Mouse (Mus musculus) embryonic facial prominence, embryonic 13.5 days (tissue): ENCODE data around the gene Nos2. TPM values are rescaled to one million over a fixed set of nuclear protein-coding genes. Genes with fewer than 3 reads are reported as not detected.

ENCODE experiments used
- ATAC-seq: fragments of 200-750 bp; cut with Nextera tagmentation; 2 replicates; pipeline ENCODE4 v1.8.0; 2017; ENCODE audit warnings: low read depth; ENCODE audit not compliant: insufficient number of reproducible peaks, insufficient read depth, low FRiP score, low TSS enrichment
- H3K27ac ChIP-seq: fragments of 300-500 bp; sonication (generic); 2 replicates; pipeline ENCODE4 v1.5.1; 2015; ENCODE audit warnings: moderate library complexity, mild to moderate bottlenecking, inconsistent platforms
- H3K27me3 ChIP-seq: fragments of 300-500 bp; sonication (generic); 2 replicates; pipeline ENCODE4 v1.6.1; 2015; ENCODE audit warnings: mild to moderate bottlenecking, inconsistent platforms
- H3K36me3 ChIP-seq: fragments of 300-500 bp; sonication (generic); 2 replicates; pipeline ENCODE4 v1.6.1; 2015; ENCODE audit warnings: mild to moderate bottlenecking, inconsistent platforms
- H3K4me1 ChIP-seq: fragments of 300-500 bp; sonication (generic); 2 replicates; pipeline ENCODE4 v1.6.1; 2015; ENCODE audit warnings: inconsistent platforms
- H3K4me2 ChIP-seq: fragments of 300-500 bp; sonication (generic); 2 replicates; pipeline ENCODE4 v1.6.1; 2015; ENCODE audit warnings: moderate library complexity, mild to moderate bottlenecking, inconsistent platforms
- H3K4me3 ChIP-seq: fragments of 300-500 bp; sonication (generic); 2 replicates; pipeline ENCODE4 v1.5.1; 2015; ENCODE audit warnings: mild to moderate bottlenecking, inconsistent platforms
- H3K9ac ChIP-seq: fragments of 300-500 bp; sonication (generic); 2 replicates; pipeline ENCODE4 v1.6.1; 2015; ENCODE audit warnings: mild to moderate bottlenecking, inconsistent platforms
- H3K9me3 ChIP-seq: fragments of 300-500 bp; sonication (generic); 2 replicates; pipeline ENCODE4 v1.6.1; 2016; ENCODE audit warnings: inconsistent platforms
- WGBS: fragments of 180-500 bp; shearing (Covaris S2); methylation state at CpG from one replicate; pipeline ENCODE4 v1.1.7; 2015; ENCODE audit warnings: mixed read lengths; 5-methylcytosine and 5-hydroxymethylcytosine counted together
- polyA plus RNA-seq: library from polyadenylated mRNA; unstranded; fragments of >200 nt; fragmentation: Nextera tagmentation; extraction: Ambion mirVana; gene quantifications from 2 replicates; pipeline ENCODE4 v1.2.1, GENCODE M21; 2015

Nos2 gene
- polyA plus RNA-seq, 1 experiment from 2014 or later: 1.1 TPM

DNA sequence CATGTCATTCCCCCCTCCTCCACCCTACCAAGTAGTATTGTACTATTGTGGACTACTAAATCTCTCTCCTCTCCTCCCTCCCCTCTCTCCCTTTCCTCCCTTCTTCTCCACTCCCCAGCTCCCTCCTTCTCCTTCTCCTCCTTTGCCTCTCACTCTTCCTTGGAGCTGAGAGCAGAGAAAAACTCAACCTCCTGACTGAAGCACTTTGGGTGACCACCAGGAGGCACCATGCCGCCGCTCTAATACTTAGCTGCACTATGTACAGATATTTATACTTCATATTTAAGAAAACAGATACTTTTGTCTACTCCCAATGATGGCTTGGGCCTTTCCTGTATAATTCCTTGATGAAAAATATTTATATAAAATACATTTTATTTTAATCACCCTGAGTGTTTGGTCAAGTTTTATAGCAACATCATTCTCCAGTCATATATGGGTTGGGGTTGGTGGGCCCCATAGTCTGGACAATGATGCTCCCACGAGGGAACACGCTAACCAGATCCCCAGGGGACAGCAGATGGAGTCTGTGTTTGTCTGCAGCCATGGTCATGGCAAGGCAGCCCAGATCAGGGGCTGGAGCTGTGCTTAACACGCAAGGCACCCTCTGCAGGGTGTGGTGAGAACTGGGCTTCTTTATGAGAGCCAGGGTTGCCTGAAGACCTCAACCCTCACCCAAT is 39.4 kb downstream of the Nos2 start:
- no peak overlapping the region for H3K4me2 ChIP-seq
- H3K36me3 ChIP-seq: no peaks in the 10 kb centered on the region
- H3K27me3 ChIP-seq: peaks cover 9% of the 10 kb centered on the region; the same call in 1 of the 2 replicates
- no peaks in the 10 kb centered on the region for H3K9me3 ChIP-seq
- peak overlapping the region; percentile 12; the same call in 1 of the 2 replicates for H3K9ac ChIP-seq
- no peaks in the 10 kb centered on the region for H3K4me1 ChIP-seq
- no peak for ATAC-seq
- WGBS: 61% methylated on average over 5 of the region's 5 CpGs
- H3K4me3 ChIP-seq: no peak overlapping the region
- no peak overlapping the region for H3K27ac ChIP-seq

DNA sequence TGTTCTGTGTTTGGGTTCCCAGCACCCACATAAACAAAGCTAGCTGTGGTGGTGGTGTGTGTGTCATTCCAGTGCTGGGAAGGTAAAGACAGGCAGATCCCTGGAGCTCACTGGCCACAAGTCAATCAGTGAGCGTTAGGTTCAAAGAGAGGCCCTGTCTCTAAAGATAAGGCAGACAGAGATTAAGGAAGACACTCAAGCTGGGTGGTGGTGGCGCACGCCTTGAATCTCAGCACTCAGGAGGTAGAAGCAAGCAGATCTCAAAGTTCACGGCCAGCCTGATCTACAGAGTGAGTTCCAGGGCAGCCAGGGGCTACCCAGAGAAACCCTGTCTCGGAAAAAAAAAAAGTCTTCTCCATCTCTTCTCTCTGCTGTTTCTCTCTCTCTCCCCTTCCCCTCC is 40.6 kb downstream of the Nos2 start:
- Histone ChIP-seq H3K4me1 (no peaks in the 10 kb centered on the region), H3K36me3 (no peaks in the 10 kb centered on the region), H3K27ac (no peak overlapping the region), H3K4me2 (no peak overlapping the region), H3K9me3 (no peaks in the 10 kb centered on the region), H3K4me3 (no peak overlapping the region), H3K9ac (no peak overlapping the region), H3K27me3 (peaks cover 9% of the 10 kb centered on the region; the same call in 1 of the 2 replicates)
- 80% methylated on average over 5 of the region's 5 CpGs for WGBS
- ATAC-seq: no peak

DNA sequence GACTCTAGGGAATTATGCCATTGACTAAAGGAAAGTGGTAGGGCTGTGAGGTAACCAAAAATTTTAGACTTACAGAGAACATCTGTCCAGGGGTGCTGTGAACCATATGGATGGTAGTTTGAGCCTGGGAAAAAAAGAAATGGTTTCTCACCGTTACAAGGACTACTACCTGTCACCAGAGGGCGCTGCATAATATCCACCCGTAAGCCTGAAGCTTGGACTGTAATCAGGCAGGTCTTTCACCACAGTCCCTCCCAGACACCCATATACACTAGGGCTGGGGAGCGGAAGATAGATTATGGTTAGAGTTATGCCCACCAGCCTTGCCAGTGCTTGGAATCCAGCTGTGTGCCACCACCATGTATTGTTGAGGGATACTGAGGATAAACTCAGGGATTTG is 46.8 kb downstream of the Nos2 start:
- Histone ChIP-seq H3K9me3 (no peaks in the 10 kb centered on the region), H3K4me2 (no peak overlapping the region), H3K36me3 (no peaks in the 10 kb centered on the region), H3K27me3 (no peaks in the 10 kb centered on the region), H3K4me1 (peaks cover 5% of the 10 kb centered on the region), H3K9ac (no peak overlapping the region), H3K4me3 (no peak overlapping the region), H3K27ac (no peak overlapping the region)
- WGBS: 26% methylated on average over 4 of the region's 4 CpGs
- no peak for ATAC-seq

DNA sequence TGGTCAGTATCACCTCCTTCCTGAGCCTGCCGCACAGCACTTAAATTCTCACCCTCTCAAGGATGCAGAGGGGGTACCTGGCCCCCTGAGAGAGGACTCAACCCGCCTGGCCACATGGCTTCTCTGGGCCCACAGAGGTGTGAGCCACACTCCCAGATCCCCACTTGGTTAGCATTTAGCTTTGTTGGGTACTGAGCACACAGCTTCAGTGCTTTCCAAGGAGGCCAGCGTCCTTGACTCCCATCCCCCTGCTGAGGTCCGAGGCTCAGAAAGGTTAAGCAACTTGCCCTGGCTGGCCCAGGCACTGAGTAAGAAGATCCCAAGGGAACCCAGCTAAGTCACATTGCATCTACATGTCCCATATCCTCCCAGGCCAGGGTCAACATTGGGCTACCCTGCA is 47.5 kb downstream of the Nos2 start:
- Histone ChIP-seq H3K4me1 (peaks cover 13% of the 10 kb centered on the region), H3K27me3 (no peaks in the 10 kb centered on the region), H3K27ac (no peak overlapping the region), H3K4me2 (no peak overlapping the region), H3K4me3 (no peak overlapping the region), H3K36me3 (no peaks in the 10 kb centered on the region), H3K9ac (no peak overlapping the region), H3K9me3 (no peaks in the 10 kb centered on the region)
- ATAC-seq: no peak
- 77% methylated on average over 4 of the region's 4 CpGs for WGBS

DNA sequence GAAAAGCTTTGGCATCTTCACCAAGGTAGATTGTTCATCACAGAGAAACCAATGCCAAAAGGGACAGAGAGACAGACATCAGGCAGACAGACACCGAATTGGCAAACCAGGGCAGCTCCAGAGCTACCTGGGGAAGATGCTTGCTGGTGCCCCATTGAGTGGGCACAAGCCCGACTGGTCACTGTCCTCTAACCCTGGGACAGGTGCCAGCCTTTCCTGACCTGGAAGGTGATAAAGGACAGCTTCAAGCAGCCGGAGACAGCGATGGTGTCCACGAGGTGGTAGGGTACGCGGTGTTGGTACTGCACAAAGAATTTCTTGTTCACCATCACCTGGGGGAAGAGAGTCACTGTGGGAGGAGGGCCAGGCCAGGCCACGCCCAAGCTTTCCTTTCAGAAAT is 50.5 kb downstream of the Nos2 start:
- H3K9ac ChIP-seq: no peak overlapping the region
- ATAC-seq: no peak
- no peak overlapping the region for H3K4me3 ChIP-seq
- H3K27me3 ChIP-seq: no peaks in the 10 kb centered on the region
- 82% methylated on average over 8 of the region's 8 CpGs for WGBS
- H3K4me2 ChIP-seq: no peak overlapping the region
- no peaks in the 10 kb centered on the region for H3K9me3 ChIP-seq
- H3K4me1 ChIP-seq: peaks cover 20% of the 10 kb centered on the region
- no peak overlapping the region for H3K27ac ChIP-seq
- H3K36me3 ChIP-seq: no peaks in the 10 kb centered on the region

DNA sequence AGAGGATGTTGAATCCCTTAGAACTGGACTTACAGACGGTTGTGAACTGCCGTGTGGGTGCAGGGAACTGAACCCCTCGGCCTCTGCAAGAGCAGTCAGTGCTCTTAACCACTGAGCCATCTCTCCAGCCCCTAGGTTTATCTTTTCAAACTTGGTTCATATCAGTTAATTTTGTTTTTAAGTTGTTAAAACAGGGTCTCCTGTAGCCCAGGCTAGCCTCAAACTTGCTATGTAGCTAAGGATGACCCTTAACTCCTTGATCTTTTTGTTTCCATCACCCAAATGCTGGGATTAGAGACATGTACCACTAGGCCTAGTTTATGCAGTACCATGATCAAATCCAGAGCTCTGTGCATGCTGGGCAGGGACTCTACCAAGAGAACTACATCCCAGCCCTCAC is 51.2 kb downstream of the Nos2 start:
- Histone ChIP-seq H3K4me1 (peaks cover 20% of the 10 kb centered on the region), H3K9ac (no peak overlapping the region), H3K4me2 (no peak overlapping the region), H3K4me3 (no peak overlapping the region), H3K27me3 (no peaks in the 10 kb centered on the region), H3K9me3 (no peaks in the 10 kb centered on the region), H3K27ac (no peak overlapping the region), H3K36me3 (no peaks in the 10 kb centered on the region)
- WGBS: 88% methylated on average over 3 of the region's 3 CpGs
- ATAC-seq: no peak

DNA sequence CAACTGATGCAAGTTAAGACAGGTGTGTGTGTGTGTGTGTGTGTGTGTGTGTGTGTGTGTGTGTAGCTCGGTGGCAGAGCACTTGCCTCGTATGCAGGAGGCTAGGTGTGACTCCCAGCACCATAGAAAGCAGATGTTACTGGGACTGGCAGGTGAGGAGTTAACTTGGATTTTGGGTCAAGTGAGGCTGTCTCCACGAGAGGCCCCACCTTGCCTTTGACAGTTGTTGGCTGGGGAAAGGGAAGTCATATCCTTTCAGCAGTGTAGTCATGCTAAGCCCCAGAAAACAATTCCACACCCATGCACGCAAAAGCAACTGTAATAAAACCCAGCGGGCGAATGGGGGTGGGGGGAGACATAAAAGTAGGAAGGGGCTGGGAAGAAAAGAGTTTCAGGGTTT is 51.7 kb downstream of the Nos2 start:
- WGBS: 13% methylated on average over 6 of the region's 6 CpGs
- Histone ChIP-seq H3K27me3 (no peaks in the 10 kb centered on the region), H3K27ac (0 out of 2 replicates have a peak overlapping the region, but pooled peaks have one; percentile 22), H3K36me3 (no peaks in the 10 kb centered on the region), H3K9me3 (no peaks in the 10 kb centered on the region), H3K9ac (no peak overlapping the region), H3K4me2 (no peak overlapping the region), H3K4me1 (peaks cover 20% of the 10 kb centered on the region), H3K4me3 (no peak overlapping the region)
- no peak for ATAC-seq

DNA sequence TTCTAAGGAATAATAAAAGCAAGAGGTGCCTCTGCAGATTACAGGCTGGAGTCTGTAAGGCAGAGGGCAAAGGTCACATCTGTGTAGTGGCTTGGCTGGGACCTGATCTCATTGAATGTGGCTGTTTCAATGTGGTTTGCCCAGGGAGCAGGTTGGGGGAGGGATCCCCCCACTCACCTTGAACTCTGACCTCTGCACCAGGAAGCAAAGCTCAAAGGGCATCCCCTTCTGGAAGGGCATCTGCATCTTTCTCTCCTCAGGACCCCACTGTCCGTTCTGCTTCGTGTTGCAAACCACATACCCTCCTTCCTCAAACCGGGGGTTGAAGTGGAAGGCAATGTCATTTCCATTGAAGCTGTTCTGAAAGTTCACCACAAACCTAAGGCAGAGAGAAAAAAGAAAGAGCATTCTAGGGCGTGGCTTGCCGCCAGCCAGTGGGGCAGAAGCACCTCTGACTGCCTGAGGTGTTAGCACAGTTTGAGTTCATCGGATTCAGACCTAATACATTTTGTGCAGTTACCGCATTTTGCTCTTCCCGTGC is 52.3 kb downstream of the Nos2 start:
- H3K9me3 ChIP-seq: no peaks in the 10 kb centered on the region
- H3K36me3 ChIP-seq: no peaks in the 10 kb centered on the region
- peak overlapping the region; percentile 30 for H3K4me2 ChIP-seq
- 33% methylated on average over 8 of the region's 8 CpGs for WGBS
- H3K4me3 ChIP-seq: no peak overlapping the region
- H3K9ac ChIP-seq: no peak overlapping the region
- H3K27ac ChIP-seq: 0 out of 2 replicates have a peak overlapping the region, but pooled peaks have one; percentile 22
- ATAC-seq: no peak
- H3K4me1 ChIP-seq: peaks cover 20% of the 10 kb centered on the region
- H3K27me3 ChIP-seq: no peaks in the 10 kb centered on the region

DNA sequence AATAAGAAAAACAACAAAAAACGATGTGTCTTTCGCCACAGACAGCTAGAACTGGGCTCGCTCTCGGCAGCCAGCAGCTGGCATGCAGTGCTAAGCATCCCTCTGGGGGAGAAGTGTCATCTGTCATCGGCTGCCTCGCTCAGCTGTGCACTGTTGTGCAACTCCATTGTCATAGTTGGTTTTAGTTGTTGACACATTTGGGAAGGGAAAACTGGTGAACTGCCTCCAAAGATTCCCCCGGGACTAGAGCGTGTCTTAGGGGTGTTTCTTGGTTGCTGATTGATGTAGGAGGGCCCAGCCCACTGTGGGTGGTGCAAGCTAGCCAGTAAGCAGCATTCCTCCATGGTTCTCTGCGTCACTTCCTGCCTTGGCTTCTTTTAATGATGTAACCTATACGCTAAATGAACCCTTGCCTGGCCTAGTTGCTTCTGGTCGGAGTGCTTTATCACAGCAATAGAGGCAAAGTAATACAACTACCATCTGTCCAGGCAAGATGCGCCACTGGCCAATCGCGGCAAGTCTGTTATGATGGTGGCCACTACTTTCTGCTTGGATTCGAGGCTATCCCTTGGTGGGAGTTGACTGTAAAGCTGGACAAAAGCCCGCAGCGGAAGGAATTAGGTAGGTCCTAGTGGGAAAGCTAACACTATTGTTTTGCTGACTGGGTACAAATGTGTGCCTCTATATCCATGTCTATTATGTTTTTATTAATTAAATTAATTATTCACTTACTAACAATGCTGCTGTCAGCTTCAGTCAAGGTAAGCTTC is 53.0 kb downstream of the Nos2 start:
- peak overlapping the region; percentile 30 for H3K4me2 ChIP-seq
- H3K36me3 ChIP-seq: no peaks in the 10 kb centered on the region
- no peaks in the 10 kb centered on the region for H3K9me3 ChIP-seq
- H3K27ac ChIP-seq: no peak overlapping the region
- H3K9ac ChIP-seq: no peak overlapping the region
- ATAC-seq: no peak
- 58% methylated on average over 17 of the region's 17 CpGs for WGBS
- no peak overlapping the region for H3K4me3 ChIP-seq
- H3K27me3 ChIP-seq: no peaks in the 10 kb centered on the region
- peaks cover 20% of the 10 kb centered on the region for H3K4me1 ChIP-seq

DNA sequence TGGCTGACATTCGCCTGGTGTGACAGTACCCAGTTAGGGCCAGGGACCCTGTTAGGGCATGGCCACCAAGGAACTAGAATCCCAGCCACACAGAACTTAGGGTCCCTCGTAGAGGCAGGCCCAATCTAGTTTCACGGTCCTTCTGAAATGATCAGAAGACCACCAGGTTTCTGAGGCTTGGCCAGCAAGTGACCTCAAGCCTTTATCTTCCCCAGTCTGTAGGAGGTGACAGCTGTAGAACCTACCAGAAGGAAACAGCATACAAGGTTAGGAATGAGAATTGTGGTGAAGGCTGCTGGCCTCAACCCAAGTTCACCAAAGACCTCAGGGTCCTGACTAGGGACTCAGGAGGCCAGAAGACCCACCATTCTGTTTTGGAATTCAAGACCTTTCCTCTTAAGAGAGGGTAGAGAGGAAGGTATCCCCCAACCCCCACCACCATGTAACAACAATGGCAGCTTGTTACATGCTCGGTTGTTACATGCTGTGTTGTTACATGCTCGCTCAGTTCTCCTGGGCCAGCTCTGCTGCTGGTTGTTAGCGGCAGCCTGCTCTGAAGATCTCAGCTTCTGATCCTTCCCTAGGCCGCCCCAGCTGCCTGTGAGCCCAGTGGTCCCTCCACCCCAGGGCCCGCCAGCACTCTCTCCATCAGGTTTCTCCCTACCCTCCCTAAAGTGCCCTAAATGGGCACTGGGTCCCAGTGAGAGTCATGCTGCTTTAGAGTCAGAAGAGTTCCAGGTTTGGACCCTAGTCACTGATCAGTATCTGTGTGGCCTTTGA is 56.3 kb downstream of the Nos2 start:
- 78% methylated on average over 8 of the region's 8 CpGs for WGBS
- no peaks in the 10 kb centered on the region for H3K9me3 ChIP-seq

DNA sequence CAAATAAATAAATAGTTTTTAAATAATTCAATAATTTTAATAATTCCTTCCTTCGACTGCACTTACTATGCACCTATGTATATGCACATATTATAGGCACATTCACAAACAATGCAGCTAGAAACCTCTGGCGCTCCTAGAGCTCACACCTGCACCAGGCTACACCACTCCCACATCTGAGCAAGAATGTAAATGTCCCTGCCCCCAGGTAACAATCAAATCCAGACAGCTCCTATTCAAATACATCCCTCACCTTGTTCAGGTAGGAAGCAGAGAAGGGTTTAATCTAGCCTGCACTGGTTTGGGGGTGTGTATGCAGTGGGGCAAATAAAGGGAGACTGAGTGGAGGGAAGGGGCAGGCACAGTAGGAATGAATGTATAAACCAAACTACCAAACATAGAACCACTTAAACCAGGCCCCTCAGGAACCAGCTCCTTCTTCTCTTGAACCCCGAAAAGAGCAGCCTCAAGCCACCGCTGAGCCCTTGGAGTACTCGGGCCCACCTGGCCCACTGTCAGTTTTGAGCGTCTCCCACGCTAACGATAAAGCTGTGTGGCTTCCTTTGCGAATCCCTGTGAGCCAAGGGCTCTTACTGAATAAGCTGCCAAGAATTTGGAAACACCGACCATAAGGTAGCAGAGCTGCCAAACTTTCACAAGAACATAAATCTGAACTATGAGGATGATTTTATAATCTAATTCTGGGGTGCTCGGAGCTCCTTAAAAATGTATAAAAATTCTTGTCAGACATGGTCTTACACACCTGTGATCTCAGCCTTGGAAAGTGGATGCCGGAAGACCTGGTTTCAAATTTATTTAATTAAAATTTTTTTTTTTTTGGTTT is 57.8 kb downstream of the Nos2 start:
- Histone ChIP-seq H3K27me3 (no peaks in the 10 kb centered on the region), H3K4me1 (peaks cover 5% of the 10 kb centered on the region), H3K27ac (no peak overlapping the region), H3K4me2 (no peak overlapping the region), H3K4me3 (no peak overlapping the region), H3K9me3 (no peaks in the 10 kb centered on the region), H3K36me3 (no peaks in the 10 kb centered on the region), H3K9ac (no peak overlapping the region)
- WGBS: 77% methylated on average over 12 of the region's 12 CpGs
- no peak for ATAC-seq

More for the DNA sequence above, 56.3 kb downstream of the Nos2 start:
- H3K9ac ChIP-seq: no peak overlapping the region
- no peak for ATAC-seq
- H3K4me3 ChIP-seq: no peak overlapping the region
- no peaks in the 10 kb centered on the region for H3K27me3 ChIP-seq
- H3K4me1 ChIP-seq: peaks cover 20% of the 10 kb centered on the region
- no peak overlapping the region for H3K27ac ChIP-seq
- no peaks in the 10 kb centered on the region for H3K36me3 ChIP-seq
- no peak overlapping the region for H3K4me2 ChIP-seq
